Mouse (Mus musculus) left cerebral cortex, adult 2 months (tissue): ENCODE data around the gene Psmb1. TPM values are rescaled to one million over a fixed set of nuclear protein-coding genes. Genes with fewer than 3 reads are reported as not detected.
"Not testable (repeated sequence)": the region's sequence is repeated elsewhere in the genome, so short reads cannot be mapped to it uniquely, and the experiment has no call there.

Experiments
- DNase-seq, 2 experiments: peaks; one replicate each; pipeline ENCODE4 v3.0.0; 2021 to 2022; ENCODE audit warnings: low spot score in 2 of 2, mixed read lengths in 1 of 2; ENCODE audit errors: extremely low spot score in 1 of 2
- H3K27ac ChIP-seq: fragments of 200-600 bp; 2 replicates; pipeline ENCODE4 v1.8.1; 2022
- H3K4me3 ChIP-seq: fragments of 200-600 bp; 2 replicates; pipeline ENCODE4 v1.8.1; 2022
- CTCF ChIP-seq: fragments of 200-600 bp; IDR thresholded peaks from 2 replicates; pipeline ENCODE4 v1.8.1; 2022; ENCODE audit warnings: antibody characterized with exemption, mild to moderate bottlenecking, moderate library complexity
- intact Hi-C: fragments of 180-260 bp; cut with DNase I; formaldehyde crosslinking; loops from one replicate; pipeline ENCODE4 v1.15.1; 2025
- long read RNA-seq, 2 experiments: library from polyadenylated mRNA; stranded (forward); transcript quantifications; one replicate each; pipeline ENCODE4 v2.0.0; 2021; ENCODE audit warnings: borderline mapping rate in 2 of 2
- total RNA-seq, 2 experiments: library from RNA; stranded (reverse); gene quantifications; 2 replicates each; pipeline ENCODE4 v1.2.3; 2021

The Psmb1 gene
- total RNA-seq = 100 to 1,000 TPM; 118 to 122 TPM
- long read RNA-seq, experiment 1, transcript Psmb1-201 (6 exons, 1,758 nt) = major isoform, 127 of 137 reads
- long read RNA-seq, experiment 1, partial matches to known transcripts = 4 of 137 reads
- long read RNA-seq, experiment 1, other reads (novel, unspliced or antisense) = 4 of 137 reads
- long read RNA-seq, experiment 2, transcript Psmb1-201 (6 exons, 1,758 nt) = major isoform, 75 of 81 reads
- long read RNA-seq, experiment 2, partial matches to known transcripts = 3 of 81 reads
- long read RNA-seq, experiment 2, other reads (novel, unspliced or antisense) = 2 of 81 reads

GRCm38 (mm10) chr17:15499656-15500394 is at the start of gene Psmb1, which contains the start of gene Tbp:
Gene Psmb1, minus strand, starts transcription at chr17:15499751.
Gene Tbp, plus strand, starts transcription at chr17:15499888.
- TF ChIP-seq CTCF = no peak
- intact Hi-C loops = loop anchor here (2.0 kb wide), 1 partner anchor 65 kb away; the partner anchor contains the start of gene Prdm9
- Histone ChIP-seq H3K4me3 (peak within 1 kb of the TSS; percentile 60), H3K27ac (peak within 1 kb of the TSS; percentile 95)
- DNase-seq = peak; percentile 97

- Histone ChIP-seq H3K27ac (no peak overlapping the region), H3K4me3 (no peak overlapping the region)
- intact Hi-C loops = no loop called here
- no peak for DNase-seq
- no peak for TF ChIP-seq CTCF
These were observed 46.9 kb upstream of the Psmb1 start for GRCm38 (mm10) chr17:15546440-15546839.

GRCm38 (mm10) chr17:15543868-15544267 is 44.3 kb upstream of the Psmb1 start:
- intact Hi-C loops, H3K27ac ChIP-seq, DNase-seq, H3K4me3 ChIP-seq: not testable (repeated sequence)

GRCm38 (mm10) chr17:15540309-15540708 is 40.8 kb upstream of the Psmb1 start:
- intact Hi-C loops = no loop called here
- Histone ChIP-seq H3K4me3 (no peak overlapping the region), H3K27ac (no peak overlapping the region)
- DNase-seq = no peak
- TF ChIP-seq CTCF = no peak

- intact Hi-C loops = no loop called here
- no peak for TF ChIP-seq CTCF
- Histone ChIP-seq H3K27ac (no peak overlapping the region), H3K4me3 (peak overlapping the region; percentile 42)
- no peak for DNase-seq
These were observed 36.9 kb upstream of the Psmb1 start for GRCm38 (mm10) chr17:15536457-15536904.

GRCm38 (mm10) chr17:15535943-15536342 is 36.4 kb upstream of the Psmb1 start:
- no peak overlapping the region for H3K27ac ChIP-seq

GRCm38 (mm10) chr17:15535162-15535800 is 35.7 kb upstream of the Psmb1 start:
- DNase-seq = peak in 1 of 2 experiments; percentile 44
- no peak for TF ChIP-seq CTCF
- intact Hi-C loops = no loop called here
- Histone ChIP-seq H3K4me3 (no peak overlapping the region), H3K27ac (no peak overlapping the region)

More at GRCm38 (mm10) chr17:15535943-15536342, 36.4 kb upstream of the Psmb1 start:
- peak overlapping the region; percentile 42 for H3K4me3 ChIP-seq
- no peak for DNase-seq
- TF ChIP-seq CTCF = no peak
- intact Hi-C loops = no loop called here

GRCm38 (mm10) chr17:15530141-15530540 is 30.6 kb upstream of the Psmb1 start:
- peak; percentile 55 for TF ChIP-seq CTCF
- peak; percentile 45 for DNase-seq
- intact Hi-C loops = no loop called here
- Histone ChIP-seq H3K4me3 (no peak overlapping the region), H3K27ac (no peak overlapping the region)

GRCm38 (mm10) chr17:15528887-15529286 is 29.3 kb upstream of the Psmb1 start:
- intact Hi-C loops = loop anchor here (5.0 kb wide), 2 partner anchors 178 to 193 kb away; no protein-coding TSS in a partner anchor
- DNase-seq = no peak
- Histone ChIP-seq H3K27ac (no peak overlapping the region), H3K4me3 (no peak overlapping the region)
- TF ChIP-seq CTCF = no peak

GRCm38 (mm10) chr17:15527811-15528136 is 28.2 kb upstream of the Psmb1 start:
- TF ChIP-seq CTCF = no peak
- Histone ChIP-seq H3K27ac (peak overlapping the region; percentile 70; the same call in 1 of the 2 replicates), H3K4me3 (peak overlapping the region; percentile 72)
- no peak for DNase-seq
- intact Hi-C loops = loop anchor here (2.0 to 5.0 kb wide), 3 partner anchors 37 to 195 kb away; partner anchors contain the start of gene Prdm9

- intact Hi-C loops = loop anchor here (2.0 to 5.0 kb wide), 3 partner anchors 38 to 195 kb away; partner anchors contain the start of gene Prdm9
- TF ChIP-seq CTCF = peak; percentile 35
- peak within 1 kb of the TSS; percentile 70 for H3K27ac ChIP-seq
- peak within 1 kb of the TSS; percentile 72 for H3K4me3 ChIP-seq
- peak; percentile 91 to 92 for DNase-seq
These were observed 27.6 kb upstream of the Psmb1 start, which contains the start of gene Pdcd2 for GRCm38 (mm10) chr17:15526986-15527810. Gene Pdcd2, minus strand, starts transcription at chr17:15527301.
